Mouse (Mus musculus): ENCODE measurements around the gene Ano4. TPM values are rescaled to one million over a fixed set of nuclear protein-coding genes. Genes with fewer than 3 reads are reported as not detected.
A peak's percentile ranks its signal among the peaks of the same experiment; 100 is the strongest.

Gene Ano4
- polyA plus RNA-seq, 1 experiment from 2014 or later = 2.0 TPM

DNA sequence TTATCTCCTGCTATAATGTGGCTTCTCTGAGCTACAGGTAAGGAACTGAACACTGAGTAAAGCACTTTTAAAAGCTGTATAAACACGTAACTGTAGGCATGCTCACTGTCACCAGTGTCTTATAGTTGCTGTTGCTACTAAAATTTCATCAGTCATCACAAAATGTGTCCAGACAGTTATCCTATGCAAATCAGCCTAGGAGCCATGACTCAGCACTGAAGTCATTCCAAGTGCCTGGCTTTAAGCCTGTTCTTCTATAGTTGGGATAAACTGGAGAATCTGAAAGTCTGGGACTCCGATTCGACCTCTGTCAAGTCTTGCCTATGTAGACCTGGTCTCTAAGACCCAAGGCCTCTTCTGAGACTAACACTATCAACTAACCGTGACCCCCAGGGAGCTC lies 81.2 kb downstream of the Ano4 start:
- no peaks in the 10 kb centered on the region for H3K27me3 ChIP-seq (ENCODE audit: insufficient read depth, low read length)
- TF ChIP-seq CTCF (IDR thresholded peaks at IDR 0.05; ENCODE audit: low read depth) = no peak
- DNase-seq (ENCODE audit: low spot score) (no peak), ATAC-seq (replicated peaks; ENCODE audit: low FRiP score, low read depth) (no peak)
- no peak overlapping the region for H3K4me3 ChIP-seq (replicated peaks; ENCODE audit: low read depth, low read length)
- H3K9ac ChIP-seq (ENCODE audit: low read depth, low read length) = no peak overlapping the region
- H3K4me2 ChIP-seq (ENCODE audit: low read length) = no peak overlapping the region
- no peaks in the 10 kb centered on the region for H3K9me3 ChIP-seq (replicated peaks; ENCODE audit: low read length)
- no peaks in the 10 kb centered on the region for H3K4me1 ChIP-seq (replicated peaks; ENCODE audit: insufficient read depth, low read length)
- H3K27ac ChIP-seq = no peak overlapping the region
- H3K36me3 ChIP-seq (ENCODE audit: insufficient read depth, low read length) = no peaks in the 10 kb centered on the region
- WGBS = 87% methylated on average over 4 of the region's 4 CpGs

DNA sequence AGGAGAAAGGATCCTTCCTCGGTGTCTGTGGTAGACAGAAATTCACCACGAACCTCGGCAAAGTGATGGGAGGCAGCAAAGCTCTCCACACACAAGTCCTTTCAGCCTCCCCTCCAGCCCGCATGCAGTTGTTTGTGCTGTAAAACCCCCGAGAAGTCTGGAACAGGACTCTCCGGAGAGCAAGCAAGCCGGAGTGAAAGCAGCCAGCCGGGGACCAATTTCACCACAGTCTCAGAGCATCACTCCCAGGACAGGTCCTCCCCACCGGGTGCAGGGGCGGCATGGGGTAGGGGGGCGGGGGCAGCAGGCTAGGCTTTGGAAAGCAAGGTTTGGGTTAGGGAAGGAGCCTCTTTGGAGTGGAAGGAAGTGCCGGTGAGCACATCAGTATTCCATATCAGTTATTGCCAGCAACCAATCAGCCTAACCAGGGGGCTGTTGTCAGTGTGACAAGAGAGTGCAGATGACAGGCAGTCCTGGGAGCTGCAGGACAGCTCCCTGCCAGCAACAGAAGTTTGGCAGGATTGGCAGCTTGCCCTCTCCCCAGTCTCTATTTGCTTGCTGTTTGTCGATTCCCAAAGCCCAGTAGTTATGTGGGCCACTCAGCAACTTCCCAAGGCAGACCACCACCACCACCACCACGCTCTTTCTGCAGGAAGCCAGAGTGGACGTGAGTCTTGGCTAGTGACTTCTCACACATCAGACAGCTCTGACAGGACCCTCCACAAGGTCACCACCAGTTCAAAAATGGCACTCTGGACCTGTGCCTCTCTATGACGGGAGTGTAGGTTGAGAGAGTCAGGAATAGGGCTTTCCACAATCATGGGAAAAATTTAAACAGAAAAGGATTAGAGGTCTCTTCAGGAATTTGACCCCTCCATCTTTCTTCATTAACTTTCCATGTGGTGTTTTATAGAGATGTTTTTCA lies 86.8 kb downstream of the Ano4 start:
- ATAC-seq (replicated peaks; ENCODE audit: low FRiP score, low read depth) (peak; percentile 21; the same call in 1 of the 2 replicates), DNase-seq (ENCODE audit: low spot score) (peak; percentile 54)
- Histone ChIP-seq H3K9ac (ENCODE audit: low read depth, low read length) (no peak overlapping the region), H3K4me2 (ENCODE audit: low read length) (peak overlapping the region; percentile 46), H3K9me3 (replicated peaks; ENCODE audit: low read length) (no peaks in the 10 kb centered on the region), H3K36me3 (ENCODE audit: insufficient read depth, low read length) (no peaks in the 10 kb centered on the region), H3K4me1 (replicated peaks; ENCODE audit: insufficient read depth, low read length) (no peaks in the 10 kb centered on the region), H3K27me3 (ENCODE audit: insufficient read depth, low read length) (no peaks in the 10 kb centered on the region), H3K27ac (no peak overlapping the region; the same call in 1 of the 2 replicates), H3K4me3 (replicated peaks; ENCODE audit: low read depth, low read length) (peak overlapping the region; percentile 23)
- no peak for TF ChIP-seq CTCF (IDR thresholded peaks at IDR 0.05; ENCODE audit: low read depth)
- WGBS = 1% methylated on average over 16 of the region's 16 CpGs

DNA sequence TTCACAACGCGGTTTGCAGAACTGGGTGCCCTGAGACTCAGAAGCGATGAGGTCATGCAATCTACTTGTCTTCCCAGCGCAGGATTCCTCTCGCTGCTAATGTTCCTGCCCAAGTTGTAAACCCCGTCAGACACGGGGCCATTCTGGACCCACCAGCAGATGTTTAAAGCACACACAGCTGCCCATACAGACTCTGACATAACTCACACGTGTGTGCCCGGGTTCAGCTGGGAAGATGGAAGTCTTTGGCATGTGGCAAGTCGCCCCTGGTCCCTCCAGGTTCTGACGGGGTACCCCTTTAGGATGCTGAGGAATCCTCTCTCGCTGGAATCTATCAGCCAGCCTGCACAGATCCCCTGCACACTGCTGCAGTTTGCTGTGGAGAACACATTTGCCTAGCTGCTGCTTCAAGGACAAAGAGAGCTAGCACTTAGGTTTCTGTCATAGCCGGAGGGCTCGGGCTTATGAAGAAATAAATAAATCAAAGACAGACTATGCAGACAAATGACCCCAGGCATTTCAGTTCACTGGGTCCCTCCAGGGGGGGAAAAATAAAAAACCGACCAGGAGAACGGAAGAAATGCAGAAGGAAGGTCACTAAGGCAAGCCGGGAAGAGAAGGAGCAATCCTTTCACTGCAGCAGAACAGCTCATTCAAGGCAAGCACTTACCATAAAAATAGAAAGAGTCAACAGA lies 87.7 kb downstream of the Ano4 start:
- peak overlapping the region; percentile 23 for H3K4me3 ChIP-seq (replicated peaks; ENCODE audit: low read depth, low read length)
- ATAC-seq (replicated peaks; ENCODE audit: low FRiP score, low read depth) (no peak), DNase-seq (ENCODE audit: low spot score) (peak; percentile 28)
- H3K9me3 ChIP-seq (replicated peaks; ENCODE audit: low read length) = no peaks in the 10 kb centered on the region
- no peak for TF ChIP-seq CTCF (IDR thresholded peaks at IDR 0.05; ENCODE audit: low read depth)
- no peaks in the 10 kb centered on the region for H3K36me3 ChIP-seq (ENCODE audit: insufficient read depth, low read length)
- H3K27ac ChIP-seq = no peak overlapping the region
- H3K4me1 ChIP-seq (replicated peaks; ENCODE audit: insufficient read depth, low read length) = no peaks in the 10 kb centered on the region
- H3K4me2 ChIP-seq (ENCODE audit: low read length) = peak overlapping the region; percentile 46
- WGBS = 2% methylated on average over 17 of the region's 17 CpGs
- no peak overlapping the region for H3K9ac ChIP-seq (ENCODE audit: low read depth, low read length)
- H3K27me3 ChIP-seq (ENCODE audit: insufficient read depth, low read length) = no peaks in the 10 kb centered on the region

DNA sequence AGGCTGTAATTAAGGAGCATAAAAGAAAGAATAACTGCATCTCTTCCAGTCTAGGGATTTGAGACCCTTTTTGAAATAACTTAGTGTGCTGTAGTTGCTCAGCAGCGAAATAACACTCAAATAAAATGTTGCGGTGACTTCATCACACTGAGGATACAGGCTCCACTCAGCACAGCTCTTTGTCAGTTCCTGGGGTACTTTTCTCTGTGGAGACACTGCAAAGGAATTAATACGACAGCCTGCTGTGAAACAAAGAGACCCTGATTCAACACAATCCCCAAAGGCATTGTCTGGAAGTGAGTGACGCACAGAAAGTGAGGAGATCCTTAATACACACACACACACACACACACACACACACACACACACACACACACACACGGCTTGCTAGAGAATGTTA lies 89.8 kb downstream of the Ano4 start:
- DNase-seq (ENCODE audit: low spot score) = no peak
- ATAC-seq (replicated peaks; ENCODE audit: low FRiP score, low read depth) = no peak
- no peak overlapping the region for H3K9ac ChIP-seq (ENCODE audit: low read depth, low read length)
- H3K4me1 ChIP-seq (replicated peaks; ENCODE audit: insufficient read depth, low read length) = no peaks in the 10 kb centered on the region
- WGBS = 84% methylated on average over 5 of the region's 5 CpGs
- H3K27ac ChIP-seq = no peak overlapping the region
- H3K4me2 ChIP-seq (ENCODE audit: low read length) = no peak overlapping the region
- H3K27me3 ChIP-seq (ENCODE audit: insufficient read depth, low read length) = no peaks in the 10 kb centered on the region
- H3K9me3 ChIP-seq (replicated peaks; ENCODE audit: low read length) = no peaks in the 10 kb centered on the region
- H3K36me3 ChIP-seq (ENCODE audit: insufficient read depth, low read length) = no peaks in the 10 kb centered on the region
- H3K4me3 ChIP-seq (replicated peaks; ENCODE audit: low read depth, low read length) = no peak overlapping the region
- no peak for TF ChIP-seq CTCF (IDR thresholded peaks at IDR 0.05; ENCODE audit: low read depth)

DNA sequence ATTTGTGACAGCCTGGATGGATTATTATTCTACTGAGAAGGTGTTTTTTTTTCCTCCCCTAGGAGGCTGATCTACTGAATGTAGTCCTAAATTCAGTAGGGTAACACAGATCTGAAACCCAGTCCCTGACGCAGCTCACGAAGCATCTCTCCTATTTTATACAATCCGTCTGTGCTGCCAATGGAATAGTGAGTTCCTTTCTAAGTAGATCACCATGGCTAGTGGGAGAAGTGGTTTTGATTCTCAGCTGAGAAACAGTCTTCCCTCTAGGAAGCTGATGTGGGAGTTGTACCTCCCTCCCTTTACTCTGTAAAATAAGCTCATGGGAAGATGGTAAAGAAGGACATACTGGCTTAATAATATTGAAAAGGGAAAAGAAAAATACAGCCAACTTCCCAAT lies 90.8 kb downstream of the Ano4 start:
- no peaks in the 10 kb centered on the region for H3K9me3 ChIP-seq (replicated peaks; ENCODE audit: low read length)
- TF ChIP-seq CTCF (IDR thresholded peaks at IDR 0.05; ENCODE audit: low read depth) = no peak
- 44% methylated on average over 3 of the region's 3 CpGs for WGBS
- no peaks in the 10 kb centered on the region for H3K27me3 ChIP-seq (ENCODE audit: insufficient read depth, low read length)
- H3K4me2 ChIP-seq (ENCODE audit: low read length) = no peak overlapping the region
- H3K36me3 ChIP-seq (ENCODE audit: insufficient read depth, low read length) = no peaks in the 10 kb centered on the region
- no peak for DNase-seq (ENCODE audit: low spot score)
- H3K4me1 ChIP-seq (replicated peaks; ENCODE audit: insufficient read depth, low read length) = no peaks in the 10 kb centered on the region
- H3K4me3 ChIP-seq (replicated peaks; ENCODE audit: low read depth, low read length) = no peak overlapping the region
- H3K9ac ChIP-seq (ENCODE audit: low read depth, low read length) = no peak overlapping the region
- ATAC-seq (replicated peaks; ENCODE audit: low FRiP score, low read depth) = no peak
- no peak overlapping the region for H3K27ac ChIP-seq

DNA sequence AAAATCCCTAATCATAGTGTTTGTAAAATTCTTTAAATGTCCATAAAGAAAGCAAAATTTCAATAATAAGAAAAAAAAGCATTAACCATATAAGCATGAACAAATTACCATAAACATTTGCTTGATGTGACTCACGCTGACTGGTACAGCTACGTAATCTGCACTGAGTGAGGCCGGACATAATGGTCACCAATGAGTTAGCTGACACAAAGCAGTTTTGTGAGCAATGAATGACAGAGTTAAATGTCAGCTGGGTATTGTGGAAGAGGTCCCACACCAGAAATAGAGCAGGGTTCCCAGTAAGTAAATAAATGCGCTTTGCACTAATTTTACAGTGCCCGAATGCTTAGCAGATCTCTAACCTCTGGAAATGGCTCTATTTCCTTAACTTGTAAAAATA lies 91.9 kb downstream of the Ano4 start:
- no peak overlapping the region for H3K4me2 ChIP-seq (ENCODE audit: low read length)
- WGBS = 84% methylated on average over 5 of the region's 5 CpGs
- no peaks in the 10 kb centered on the region for H3K36me3 ChIP-seq (ENCODE audit: insufficient read depth, low read length)
- no peaks in the 10 kb centered on the region for H3K4me1 ChIP-seq (replicated peaks; ENCODE audit: insufficient read depth, low read length)
- no peaks in the 10 kb centered on the region for H3K9me3 ChIP-seq (replicated peaks; ENCODE audit: low read length)
- no peak for ATAC-seq (replicated peaks; ENCODE audit: low FRiP score, low read depth)
- no peak for DNase-seq (ENCODE audit: low spot score)
- TF ChIP-seq CTCF (IDR thresholded peaks at IDR 0.05; ENCODE audit: low read depth) = no peak
- H3K9ac ChIP-seq (ENCODE audit: low read depth, low read length) = no peak overlapping the region
- no peak overlapping the region for H3K4me3 ChIP-seq (replicated peaks; ENCODE audit: low read depth, low read length)
- H3K27me3 ChIP-seq (ENCODE audit: insufficient read depth, low read length) = no peaks in the 10 kb centered on the region
- no peak overlapping the region for H3K27ac ChIP-seq
